Mouse (Mus musculus) E14TG2a.4 (cell line): ENCODE measurements around the gene Lrp5.

ENCODE experiments used
- H3K27me3 ChIP-seq: 2 replicates; pipeline ENCODE4 v1.6.1; 2014; ENCODE audit warnings: low read length, control low read depth; ENCODE audit not compliant: insufficient read depth
- H3K36me3 ChIP-seq: 2 replicates; pipeline ENCODE4 v1.6.1; 2014; ENCODE audit warnings: low read length, control low read depth; ENCODE audit not compliant: insufficient read depth
- H3K4me1 ChIP-seq: replicated peaks from 2 replicates; pipeline ENCODE4 v1.6.1; 2014; ENCODE audit warnings: low read depth, low read length, control low read depth
- H3K4me3 ChIP-seq: replicated peaks from 2 replicates; pipeline ENCODE4 v1.5.1; 2014; ENCODE audit warnings: mild to moderate bottlenecking, low read length
- H3K9me3 ChIP-seq: 2 replicates; pipeline ENCODE4 v1.6.1; 2014; ENCODE audit warnings: low read length, control low read depth
- CTCF ChIP-seq: conservative IDR thresholded peaks from 2 replicates; pipeline ENCODE4 v1.5.1; 2014; ENCODE audit warnings: low read length
- NANOG ChIP-seq: IDR thresholded peaks from 2 replicates; pipeline ENCODE4 v1.6.1; 2014; ENCODE audit warnings: borderline replicate concordance, low read length, mixed read lengths
- POU5F1 ChIP-seq: IDR thresholded peaks from 2 replicates; pipeline ENCODE4 v1.6.1; 2014; ENCODE audit warnings: low read length, borderline replicate concordance

Lrp5 gene

DNA sequence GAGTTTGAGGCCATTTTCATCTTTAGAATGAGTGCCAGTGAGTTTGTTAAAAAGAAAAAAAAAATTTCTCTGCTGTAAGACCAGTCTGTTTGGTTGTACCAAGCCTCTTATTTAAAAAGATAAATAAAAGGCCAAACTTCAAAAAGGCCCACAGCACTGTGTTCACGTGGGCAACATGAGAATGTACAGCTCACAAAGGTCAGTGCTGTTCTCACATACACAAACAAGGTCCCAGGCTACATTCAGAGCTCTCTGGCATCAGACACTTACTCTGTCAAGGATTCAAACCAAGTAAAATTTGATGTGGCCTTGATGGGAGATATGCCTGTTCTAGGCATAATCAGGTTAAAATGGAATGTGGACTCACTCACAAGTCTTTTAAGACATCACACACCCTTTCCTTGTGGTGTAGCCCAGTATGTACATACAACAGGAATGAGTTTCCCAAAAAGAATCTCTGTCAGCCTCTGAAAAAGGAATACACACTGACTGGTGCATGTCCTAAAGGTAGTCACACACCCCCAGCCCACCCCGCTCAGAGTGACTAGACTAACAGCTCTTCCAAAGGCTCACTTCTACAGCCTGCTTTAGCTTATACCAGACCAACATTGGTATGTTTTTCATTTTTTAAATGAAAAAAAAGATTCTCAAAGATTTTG is 130.1 kb downstream of the Lrp5 start:
- H3K9me3 ChIP-seq, result no peaks in the 10 kb centered on the region
- H3K27me3 ChIP-seq, result no peaks in the 10 kb centered on the region
- no peak overlapping the region for H3K4me3 ChIP-seq
- H3K36me3 ChIP-seq, result peaks cover 3% of the 10 kb centered on the region; the same call in 1 of the 2 replicates
- TF ChIP-seq CTCF, result no peak
- TF ChIP-seq POU5F1, result no peak
- TF ChIP-seq NANOG, result no peak
- peaks cover 78% of the 10 kb centered on the region for H3K4me1 ChIP-seq

DNA sequence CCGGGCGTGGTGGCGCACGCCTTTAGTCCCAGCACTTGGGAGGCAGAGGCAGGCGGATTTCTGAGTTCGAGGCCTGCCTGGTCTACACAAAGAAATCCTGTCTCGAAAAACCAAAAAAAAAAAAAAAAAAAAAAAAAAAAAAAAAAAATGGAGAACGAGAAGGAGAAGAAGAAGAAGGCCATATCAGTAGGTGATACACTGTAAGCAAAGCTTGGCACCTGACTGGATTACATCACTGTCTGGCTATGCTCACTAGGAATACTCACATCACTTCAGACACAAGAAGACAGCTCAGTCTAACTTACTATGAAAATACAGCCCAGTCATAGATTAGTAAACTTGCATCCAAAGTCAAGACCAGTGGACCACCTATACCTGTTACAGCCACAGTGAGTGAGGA is 131.6 kb downstream of the Lrp5 start:
- Histone ChIP-seq H3K36me3 (peaks cover 2% of the 10 kb centered on the region; the same call in 1 of the 2 replicates), H3K9me3 (no peaks in the 10 kb centered on the region), H3K4me3 (no peak overlapping the region), H3K4me1 (peaks cover 78% of the 10 kb centered on the region), H3K27me3 (no peaks in the 10 kb centered on the region)
- no peak for TF ChIP-seq NANOG
- TF ChIP-seq CTCF, result no peak

DNA sequence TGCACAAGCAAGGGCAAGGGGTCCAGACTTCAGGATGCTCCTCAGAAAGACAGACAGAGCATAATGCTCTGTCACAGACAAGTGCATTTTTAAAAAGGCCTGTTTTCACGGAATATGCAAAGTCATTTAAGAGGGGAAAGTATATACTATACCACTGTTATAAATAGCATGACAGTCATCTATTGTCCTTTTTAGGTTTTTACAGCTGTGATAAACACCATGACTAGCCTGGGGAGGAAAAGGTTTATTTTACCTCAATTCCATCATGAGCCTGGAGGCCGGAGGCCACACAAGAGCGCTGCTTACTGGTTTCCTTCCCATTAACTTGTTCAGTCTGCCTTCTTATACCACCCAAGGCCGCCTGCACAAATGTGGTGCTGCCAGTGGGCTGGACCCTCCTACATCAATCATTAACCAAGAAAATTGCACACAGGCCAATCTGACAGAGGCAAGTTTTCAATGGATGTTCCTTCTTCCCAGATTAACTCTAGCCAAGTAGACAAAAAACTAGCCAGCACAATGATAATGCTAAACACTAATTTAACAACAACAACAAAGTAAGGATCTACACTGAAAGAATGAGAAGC is 134.7 kb downstream of the Lrp5 start:
- peaks cover 88% of the 10 kb centered on the region for H3K4me1 ChIP-seq
- no peaks in the 10 kb centered on the region for H3K27me3 ChIP-seq
- H3K4me3 ChIP-seq, result no peak overlapping the region
- H3K9me3 ChIP-seq, result no peaks in the 10 kb centered on the region
- TF ChIP-seq NANOG (no peak), POU5F1 (no peak), CTCF (no peak)
- peaks cover 23% of the 10 kb centered on the region for H3K36me3 ChIP-seq

DNA sequence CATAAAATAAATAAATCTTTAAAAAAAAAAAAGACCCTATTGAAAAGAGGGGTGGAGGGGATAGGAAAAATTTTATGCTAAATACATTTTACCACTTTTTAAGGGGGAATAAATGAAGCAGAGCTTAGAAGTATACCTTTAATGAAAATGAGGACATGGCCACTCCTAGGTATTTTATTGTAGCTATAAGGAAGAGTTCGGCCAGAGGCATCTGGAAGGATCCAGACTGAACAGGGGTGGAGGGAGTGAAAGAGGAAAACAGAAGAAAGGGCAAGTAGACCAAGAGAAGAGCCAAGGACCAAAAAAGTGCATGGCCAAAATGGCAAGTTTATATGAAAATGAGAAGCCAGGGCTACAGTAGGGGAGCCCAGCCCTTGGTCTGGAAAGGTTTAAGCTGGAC is 136.3 kb downstream of the Lrp5 start:
- Histone ChIP-seq H3K36me3 (peaks cover 38% of the 10 kb centered on the region), H3K4me1 (peaks cover 92% of the 10 kb centered on the region), H3K9me3 (no peaks in the 10 kb centered on the region), H3K27me3 (no peaks in the 10 kb centered on the region), H3K4me3 (no peak overlapping the region)
- TF ChIP-seq POU5F1 (no peak), CTCF (no peak), NANOG (no peak)

DNA sequence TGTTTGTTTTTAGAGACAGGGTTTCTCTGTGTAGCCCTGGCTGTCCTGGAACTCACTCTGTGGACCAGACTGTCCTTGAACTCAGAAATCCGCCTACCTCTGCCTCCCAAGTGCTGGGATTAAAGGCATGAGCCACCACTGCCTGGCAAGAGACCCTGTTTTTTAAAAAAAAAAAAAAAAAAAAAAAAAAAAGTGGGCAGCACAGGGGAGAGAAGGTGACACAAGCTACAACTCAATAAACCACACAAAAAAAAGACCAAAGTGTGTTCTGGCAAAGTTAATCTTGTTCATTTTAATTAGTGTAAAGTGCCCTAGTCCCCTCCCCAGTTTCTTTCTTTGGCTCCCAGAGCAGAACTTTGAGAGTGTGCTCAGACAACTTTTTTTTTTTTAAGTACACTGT is 137.1 kb downstream of the Lrp5 start:
- TF ChIP-seq CTCF (no peak), POU5F1 (no peak), NANOG (no peak)
- peaks cover 93% of the 10 kb centered on the region for H3K4me1 ChIP-seq
- H3K27me3 ChIP-seq, result no peaks in the 10 kb centered on the region
- H3K36me3 ChIP-seq, result peaks cover 41% of the 10 kb centered on the region
- H3K4me3 ChIP-seq, result no peak overlapping the region
- no peaks in the 10 kb centered on the region for H3K9me3 ChIP-seq

DNA sequence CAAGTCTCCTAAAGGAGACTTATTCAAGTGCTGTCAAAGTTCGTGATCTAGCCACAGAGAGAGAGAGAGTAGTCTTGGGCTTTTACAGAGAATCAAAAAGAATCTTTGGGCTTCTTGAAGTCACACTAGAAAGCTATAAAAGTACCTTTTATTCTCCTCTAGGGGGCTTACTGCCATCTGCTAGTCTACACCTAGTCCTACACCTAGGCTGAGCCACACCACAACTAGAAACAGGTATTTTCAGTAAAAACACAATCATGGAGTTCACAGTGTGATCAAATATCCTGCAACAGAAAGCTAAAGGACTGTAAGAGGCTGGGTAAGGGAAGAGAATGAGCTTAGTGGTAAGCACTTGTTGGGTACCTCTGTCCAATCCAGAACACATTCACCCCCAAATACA is 138.1 kb downstream of the Lrp5 start:
- Histone ChIP-seq H3K27me3 (no peaks in the 10 kb centered on the region), H3K9me3 (no peaks in the 10 kb centered on the region), H3K4me1 (peaks cover 92% of the 10 kb centered on the region), H3K36me3 (peaks cover 49% of the 10 kb centered on the region), H3K4me3 (no peak overlapping the region)
- TF ChIP-seq NANOG (no peak), CTCF (peak; percentile 33)

DNA sequence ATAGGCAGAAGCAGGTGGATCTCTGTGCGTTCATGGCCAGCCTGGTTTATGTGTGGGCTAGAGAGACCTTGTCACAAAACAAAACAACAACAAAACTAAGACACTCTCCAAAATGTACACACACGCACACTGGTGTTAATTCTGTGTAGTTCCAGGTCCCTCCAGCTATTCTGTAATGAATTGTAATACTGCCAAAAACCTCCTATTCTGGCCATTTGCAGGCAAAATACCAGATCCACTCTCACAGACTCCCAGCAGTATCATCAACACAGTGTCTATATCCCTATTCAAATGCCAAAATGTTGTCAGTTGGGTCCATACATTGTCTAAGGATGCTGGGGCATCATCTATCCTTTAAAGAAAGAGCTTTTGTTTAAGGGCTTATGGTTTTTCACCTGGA is 141.4 kb downstream of the Lrp5 start:
- no peak overlapping the region for H3K4me3 ChIP-seq
- no peaks in the 10 kb centered on the region for H3K9me3 ChIP-seq
- TF ChIP-seq NANOG, result no peak
- TF ChIP-seq POU5F1, result no peak
- TF ChIP-seq CTCF, result no peak
- no peaks in the 10 kb centered on the region for H3K27me3 ChIP-seq
- H3K4me1 ChIP-seq, result peaks cover 82% of the 10 kb centered on the region
- peaks cover 76% of the 10 kb centered on the region for H3K36me3 ChIP-seq

DNA sequence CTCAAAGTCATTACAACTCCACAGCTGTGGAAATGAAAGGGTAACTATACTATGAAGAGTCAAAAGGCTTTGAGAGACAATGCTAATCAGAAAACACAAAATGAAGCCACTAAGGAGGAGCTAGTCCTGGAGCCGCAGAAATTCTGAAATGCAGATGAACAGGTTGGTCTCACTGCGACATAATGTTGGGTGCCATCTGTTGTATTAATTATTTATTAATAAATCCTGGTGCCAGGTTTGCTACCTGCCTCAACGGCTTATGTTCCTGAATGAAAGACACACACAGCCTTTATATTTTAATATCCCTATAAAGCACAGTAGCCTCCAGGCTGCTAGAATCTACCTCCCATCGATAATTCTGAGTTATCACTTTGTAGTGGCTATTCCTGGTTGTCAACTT is 143.8 kb downstream of the Lrp5 start:
- Histone ChIP-seq H3K36me3 (peaks cover 75% of the 10 kb centered on the region), H3K4me1 (peaks cover 82% of the 10 kb centered on the region), H3K27me3 (no peaks in the 10 kb centered on the region), H3K9me3 (no peaks in the 10 kb centered on the region), H3K4me3 (no peak overlapping the region)
- TF ChIP-seq NANOG, result no peak
- no peak for TF ChIP-seq CTCF
- no peak for TF ChIP-seq POU5F1

DNA sequence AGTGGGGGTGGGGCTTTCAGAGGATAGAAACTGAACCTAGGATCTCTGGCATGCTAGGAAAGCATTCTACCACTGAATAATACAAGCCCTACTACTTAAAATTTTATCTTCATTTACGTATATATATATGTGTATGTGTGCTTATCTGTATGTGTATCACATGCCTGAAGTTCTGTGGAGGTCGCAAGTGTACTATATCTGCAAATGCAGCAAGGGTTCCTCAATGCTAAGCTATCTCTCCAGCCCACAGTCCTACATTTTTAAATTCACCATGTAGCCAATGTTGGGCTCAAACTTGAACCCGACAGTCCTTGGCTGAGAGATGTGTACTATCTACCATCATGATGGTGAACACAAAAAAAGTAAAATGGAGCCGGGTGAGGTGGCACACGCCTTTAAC is 145.4 kb downstream of the Lrp5 start:
- H3K9me3 ChIP-seq, result no peaks in the 10 kb centered on the region
- no peak for TF ChIP-seq POU5F1
- TF ChIP-seq CTCF, result no peak
- TF ChIP-seq NANOG, result no peak
- H3K36me3 ChIP-seq, result peaks cover 70% of the 10 kb centered on the region
- no peaks in the 10 kb centered on the region for H3K27me3 ChIP-seq
- peaks cover 80% of the 10 kb centered on the region for H3K4me1 ChIP-seq
- no peak overlapping the region for H3K4me3 ChIP-seq
